Mouse (Mus musculus) embryonic fibroblast, embryonic 13.5 days (primary cell): ENCODE measurements at regions not wholly inside any gene's neighbourhood (a gene's known extent, or its start where the extent isn't known, plus 50 kb on each side); places are given as distances from the start of the nearest gene placed in this dataset.

ENCODE experiments used
- CTCF ChIP-seq: IDR thresholded peaks from 2 replicates; pipeline ENCODE4 v1.5.1; 2011; ENCODE audit warnings: mild to moderate bottlenecking, control low read depth, low read length, moderate library complexity, borderline replicate concordance; ENCODE audit not compliant: insufficient read depth
- POLR2A ChIP-seq: IDR thresholded peaks from 2 replicates; pipeline ENCODE4 v1.6.1; 2011; ENCODE audit warnings: low read depth, mild to moderate bottlenecking, control low read depth, low read length, moderate library complexity

DNA sequence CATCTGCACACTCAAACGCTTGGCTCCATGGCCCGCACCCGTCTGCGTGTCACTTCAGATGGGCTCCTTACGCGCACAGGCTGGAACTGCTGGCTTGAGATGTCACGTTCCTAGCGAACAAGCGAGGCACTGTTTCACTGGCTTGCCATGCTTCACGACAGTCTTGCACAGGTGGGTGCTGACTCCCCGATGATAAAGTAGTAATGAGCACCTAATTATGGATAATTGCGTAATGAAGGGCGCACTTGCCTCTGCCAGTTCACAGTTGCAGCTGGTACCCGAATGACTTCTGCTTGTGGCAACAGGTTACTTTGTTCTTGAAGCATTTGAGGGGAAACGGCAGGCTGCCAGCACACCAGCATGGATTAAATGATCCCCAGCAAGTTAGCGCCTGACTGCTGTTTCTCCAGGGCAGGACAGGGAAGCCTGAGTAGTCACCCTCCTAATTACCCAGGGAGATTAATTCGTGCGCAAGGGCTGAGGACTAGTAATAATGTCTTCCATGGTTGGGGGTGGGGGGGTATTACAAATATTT, 335.1 kb downstream of the Pmp22 start:
- TF ChIP-seq POLR2A (no peak), CTCF (no peak)
